Mouse (Mus musculus) thymus, adult 2 months (tissue): ENCODE measurements around the gene 6030498E09Rik. TPM values are rescaled to one million over a fixed set of nuclear protein-coding genes. Genes with fewer than 3 reads are reported as not detected.

ENCODE experiments used
- DNase-seq: peaks from one replicate; pipeline ENCODE4 v3.0.0; 2021
- H3K27ac ChIP-seq: fragments of 200-500 bp; 2 replicates; pipeline ENCODE4 v1.5.1; 2012; ENCODE audit warnings: low read length, control low read depth; ENCODE audit not compliant: control insufficient read depth, insufficient read depth
- H3K27me3 ChIP-seq: fragments of 200-500 bp; 2 replicates; pipeline ENCODE4 v1.6.1; 2012; ENCODE audit warnings: mild to moderate bottlenecking, low read length, moderate library complexity, mixed read lengths; ENCODE audit not compliant: control insufficient read depth, insufficient read depth
- H3K36me3 ChIP-seq: fragments of 200-500 bp; 2 replicates; pipeline ENCODE4 v1.6.1; 2012; ENCODE audit warnings: mild to moderate bottlenecking, low read length, moderate library complexity; ENCODE audit not compliant: control insufficient read depth, insufficient read depth
- H3K4me1 ChIP-seq: fragments of 200-500 bp; replicated peaks from 2 replicates; pipeline ENCODE4 v1.6.1; 2012; ENCODE audit warnings: low read length; ENCODE audit not compliant: control insufficient read depth, insufficient read depth
- H3K4me3 ChIP-seq: fragments of 200-500 bp; 2 replicates; pipeline ENCODE4 v1.5.1; 2012; ENCODE audit warnings: mild to moderate bottlenecking, low read length, control low read depth, moderate library complexity; ENCODE audit not compliant: control insufficient read depth, insufficient read depth
- CTCF ChIP-seq: fragments of 200-500 bp; IDR thresholded peaks from 2 replicates; pipeline ENCODE4 v1.5.1; 2012; ENCODE audit warnings: mild to moderate bottlenecking, control low read depth, low read length, moderate library complexity, borderline replicate concordance; ENCODE audit not compliant: control insufficient read depth, poor library complexity, insufficient read depth; ENCODE audit errors: extremely low read depth
- POLR2A ChIP-seq: fragments of 200-500 bp; IDR thresholded peaks from 2 replicates; pipeline ENCODE4 v1.6.1; 2012; ENCODE audit warnings: mild to moderate bottlenecking, low read length, control low read depth, moderate library complexity; ENCODE audit not compliant: control insufficient read depth, poor library complexity, insufficient read depth; ENCODE audit errors: extremely low read depth
- WGBS: fragments of 180-500 bp; shearing (Covaris S2); methylation state at CpG from one replicate; pipeline ENCODE4 v1.1.7; 2018; 5-methylcytosine and 5-hydroxymethylcytosine counted together
- polyA plus RNA-seq: library from polyadenylated mRNA; depleted of rRNA; stranded (reverse); fragments of >200 nt; gene quantifications from 2 replicates; pipeline ENCODE4 v1.2.3, GENCODE M21; 2012; rRNA removed

6030498E09Rik gene
- polyA plus RNA-seq, 1 experiment = not detected

- no peak for DNase-seq
- no peaks in the 10 kb centered on the region for H3K36me3 ChIP-seq
- H3K27me3 ChIP-seq = no peaks in the 10 kb centered on the region
- no peak for TF ChIP-seq CTCF
- no peak for TF ChIP-seq POLR2A
- no peaks in the 10 kb centered on the region for H3K4me1 ChIP-seq
- no peak overlapping the region for H3K27ac ChIP-seq
- no peak overlapping the region for H3K4me3 ChIP-seq
- WGBS = 87% methylated on average over 3 of the region's 3 CpGs
These were observed 21.9 kb downstream of the 6030498E09Rik start for GRCm38 (mm10) chrX:38794373-38794772.

- TF ChIP-seq CTCF (no peak), POLR2A (no peak)
- Histone ChIP-seq H3K27ac (no peak overlapping the region), H3K4me3 (no peak overlapping the region), H3K27me3 (no peaks in the 10 kb centered on the region), H3K36me3 (no peaks in the 10 kb centered on the region), H3K4me1 (no peaks in the 10 kb centered on the region)
- DNase-seq = no peak
- WGBS = 92% methylated on average over 3 of the region's 3 CpGs
These were observed 41.5 kb downstream of the 6030498E09Rik start for GRCm38 (mm10) chrX:38813934-38814333.

GRCm38 (mm10) chrX:38816841-38817240 lies 44.4 kb downstream of the 6030498E09Rik start:
- no peak for DNase-seq
- H3K4me3 ChIP-seq = no peak overlapping the region
- TF ChIP-seq CTCF (no peak), POLR2A (no peak)
- 90% methylated on average over 3 of the region's 3 CpGs for WGBS
- H3K4me1 ChIP-seq = no peaks in the 10 kb centered on the region
- H3K27ac ChIP-seq = no peak overlapping the region
- H3K36me3 ChIP-seq = no peaks in the 10 kb centered on the region
- H3K27me3 ChIP-seq = no peaks in the 10 kb centered on the region

GRCm38 (mm10) chrX:38958571-38958970 lies 186.1 kb downstream of the 6030498E09Rik start:
- DNase-seq = no peak
- H3K27me3 ChIP-seq = no peaks in the 10 kb centered on the region
- H3K27ac ChIP-seq = no peak overlapping the region
- no peaks in the 10 kb centered on the region for H3K4me1 ChIP-seq
- WGBS = 87% methylated on average over 1 of the region's 1 CpGs
- no peak overlapping the region for H3K4me3 ChIP-seq
- TF ChIP-seq CTCF (no peak), POLR2A (no peak)
- no peaks in the 10 kb centered on the region for H3K36me3 ChIP-seq

- WGBS = 93% methylated on average over 5 of the region's 5 CpGs
- Histone ChIP-seq H3K27me3 (no peaks in the 10 kb centered on the region), H3K4me1 (no peaks in the 10 kb centered on the region), H3K4me3 (no peak overlapping the region), H3K27ac (no peak overlapping the region), H3K36me3 (no peaks in the 10 kb centered on the region)
- TF ChIP-seq CTCF (no peak), POLR2A (no peak)
- DNase-seq = no peak
These were observed 223.8 kb downstream of the 6030498E09Rik start for GRCm38 (mm10) chrX:38996265-38996664.

Other genes starting within 250 kb of the 6030498E09Rik start
- 6.9 and 8.1 TPM in 2 replicates for gene Cul4b, start 196.5 kb upstream of the 6030498E09Rik start, polyA plus RNA-seq
- gene Mcts1, start 172.1 kb upstream of the 6030498E09Rik start, polyA plus RNA-seq = 11.1 and 12.4 TPM in 2 replicates
- gene C1galt1c1, start 137.6 kb upstream of the 6030498E09Rik start, polyA plus RNA-seq = 4.6 and 5.8 TPM in 2 replicates